Mouse (Mus musculus): ENCODE results near the gene Gypa.

Gene Gypa

GRCm38 (mm10) chr8:80550436-80550835 is 56.9 kb downstream of the Gypa start:
- no peak for DNase-seq

GRCm38 (mm10) chr8:80551303-80551702 is 57.7 kb downstream of the Gypa start:
- DNase-seq = no peak

GRCm38 (mm10) chr8:80554991-80555390 is 61.4 kb downstream of the Gypa start:
- no peak for DNase-seq
